Mouse (Mus musculus): ENCODE results near the gene Clca2. TPM values are rescaled to one million over a fixed set of nuclear protein-coding genes. Genes with fewer than 3 reads are reported as not detected.
"Not testable (repeated sequence)": the region's sequence is repeated elsewhere in the genome, so short reads cannot be mapped to it uniquely, and the experiment has no call there.

Clca2 gene
- polyA plus RNA-seq, 1 experiment from 2014 or later = not detected

DNA sequence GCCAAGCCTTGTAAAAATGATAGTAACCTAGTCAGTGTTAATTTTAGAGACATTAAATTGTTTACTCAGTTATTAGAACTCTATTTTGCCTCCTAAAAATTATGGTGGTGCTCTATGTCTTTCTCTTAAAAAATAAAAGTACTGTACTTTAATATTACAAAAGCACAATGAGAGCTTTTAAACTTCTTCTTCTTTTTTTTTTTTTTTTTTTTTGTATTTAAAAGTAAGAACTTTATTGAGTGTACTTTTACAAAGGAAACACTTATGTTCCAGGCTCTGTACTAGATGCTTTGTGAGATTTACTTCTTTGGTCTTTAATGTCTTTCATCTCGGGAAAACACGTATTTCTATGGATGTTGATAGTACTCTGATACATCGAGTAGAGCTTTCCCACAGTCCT is 44.1 kb downstream of the Clca2 start:
- not testable (repeated sequence) for H3K4me2 ChIP-seq (ENCODE audit: low read length); H3K4me3 ChIP-seq (ENCODE audit: low read length); H3K9me3 ChIP-seq (ENCODE audit: control insufficient read depth, low read length); ATAC-seq; H3K9ac ChIP-seq (ENCODE audit: low read depth, low read length); H3K27me3 ChIP-seq (replicated peaks; ENCODE audit: control insufficient read depth, insufficient read depth, low read length); H3K4me1 ChIP-seq (ENCODE audit: control insufficient read depth, insufficient read depth, low read depth, low read length); H3K27ac ChIP-seq (ENCODE audit: low read depth, low read length); H3K36me3 ChIP-seq (ENCODE audit: control insufficient read depth, insufficient read depth, low read length)
- WGBS = 88% methylated on average over 3 of the region's 3 CpGs

- WGBS = 87% methylated on average over 3 of the region's 3 CpGs
- no peaks in the 10 kb centered on the region for H3K27me3 ChIP-seq (replicated peaks; ENCODE audit: control insufficient read depth, insufficient read depth, low read length)
- H3K36me3 ChIP-seq (ENCODE audit: control insufficient read depth, insufficient read depth, low read length) = no peaks in the 10 kb centered on the region
- H3K4me2 ChIP-seq (ENCODE audit: low read length) = no peak overlapping the region
- H3K27ac ChIP-seq (ENCODE audit: low read depth, low read length) = no peak overlapping the region
- H3K9ac ChIP-seq (ENCODE audit: low read depth, low read length) = no peak overlapping the region
- H3K4me1 ChIP-seq (ENCODE audit: control insufficient read depth, insufficient read depth, low read depth, low read length) = no peaks in the 10 kb centered on the region
- H3K9me3 ChIP-seq (ENCODE audit: control insufficient read depth, low read length) = no peaks in the 10 kb centered on the region
- no peak overlapping the region for H3K4me3 ChIP-seq (ENCODE audit: low read length)
- ATAC-seq = no peak
Observed at GRCm38 (mm10) chr3:145049820-145050219, 49.4 kb downstream of the Clca2 start.

DNA sequence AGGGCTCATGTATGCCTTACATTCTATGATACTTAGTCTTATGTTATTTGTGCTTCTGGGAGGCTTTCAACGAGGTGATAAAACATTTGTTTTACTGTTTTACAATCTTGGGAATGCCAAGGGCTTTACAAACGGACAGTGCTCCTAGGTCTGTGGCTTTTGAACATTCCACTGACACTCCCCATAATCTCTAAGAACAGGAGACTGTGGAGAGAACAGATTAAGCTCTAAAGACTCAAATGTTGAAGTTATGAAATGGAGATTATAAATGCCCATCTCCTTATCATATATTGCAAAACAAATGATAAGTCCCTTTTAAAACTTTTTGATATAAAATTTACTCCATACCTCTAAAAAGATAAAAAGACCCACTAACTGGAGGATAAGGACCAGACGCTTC is 60.4 kb downstream of the Clca2 start:
- Histone ChIP-seq H3K4me1 (ENCODE audit: control insufficient read depth, insufficient read depth, low read depth, low read length) (no peaks in the 10 kb centered on the region), H3K4me3 (ENCODE audit: low read length) (no peak overlapping the region), H3K4me2 (ENCODE audit: low read length) (no peak overlapping the region), H3K9ac (ENCODE audit: low read depth, low read length) (no peak overlapping the region), H3K27ac (ENCODE audit: low read depth, low read length) (no peak overlapping the region), H3K9me3 (ENCODE audit: control insufficient read depth, low read length) (no peaks in the 10 kb centered on the region), H3K36me3 (ENCODE audit: control insufficient read depth, insufficient read depth, low read length) (no peaks in the 10 kb centered on the region), H3K27me3 (replicated peaks; ENCODE audit: control insufficient read depth, insufficient read depth, low read length) (no peaks in the 10 kb centered on the region)
- no peak for ATAC-seq
- WGBS = 75% methylated on average over 3 of the region's 3 CpGs

DNA sequence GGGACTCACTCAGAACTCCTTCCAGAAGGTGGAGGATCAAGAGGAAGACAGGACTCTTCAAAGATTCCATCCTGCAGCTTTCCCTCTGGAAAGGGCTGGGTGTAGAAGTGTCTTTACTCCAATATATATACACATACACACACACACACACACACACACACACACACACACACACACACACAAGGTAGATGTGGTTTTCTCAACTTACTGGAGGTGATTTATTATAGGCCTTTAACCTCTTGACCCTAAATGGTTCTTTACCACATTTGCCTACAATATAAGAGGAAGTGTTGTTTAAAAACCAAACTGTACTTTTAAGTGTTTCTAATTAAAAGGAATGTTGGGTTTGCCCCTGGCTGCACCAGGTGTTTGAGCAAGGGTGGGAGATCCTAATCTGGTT is 66.6 kb downstream of the Clca2 start, which contains the start of gene Clca1:
Gene Clca1, minus strand, starts transcription at position 101 of the 400 bp plus-strand sequence.
- Histone ChIP-seq H3K9me3 (ENCODE audit: control insufficient read depth, low read length) (no peaks in the 10 kb centered on the region), H3K36me3 (ENCODE audit: control insufficient read depth, insufficient read depth, low read length) (no peaks in the 10 kb centered on the region), H3K27ac (ENCODE audit: low read depth, low read length) (no peak within 1 kb of the TSS), H3K4me3 (ENCODE audit: low read length) (no peak within 1 kb of the TSS), H3K9ac (ENCODE audit: low read depth, low read length) (no peak within 1 kb of the TSS), H3K27me3 (replicated peaks; ENCODE audit: control insufficient read depth, insufficient read depth, low read length) (no peaks in the 10 kb centered on the region), H3K4me1 (ENCODE audit: control insufficient read depth, insufficient read depth, low read depth, low read length) (no peaks in the 10 kb centered on the region), H3K4me2 (ENCODE audit: low read length) (no peak within 1 kb of the TSS)
- ATAC-seq = no peak

DNA sequence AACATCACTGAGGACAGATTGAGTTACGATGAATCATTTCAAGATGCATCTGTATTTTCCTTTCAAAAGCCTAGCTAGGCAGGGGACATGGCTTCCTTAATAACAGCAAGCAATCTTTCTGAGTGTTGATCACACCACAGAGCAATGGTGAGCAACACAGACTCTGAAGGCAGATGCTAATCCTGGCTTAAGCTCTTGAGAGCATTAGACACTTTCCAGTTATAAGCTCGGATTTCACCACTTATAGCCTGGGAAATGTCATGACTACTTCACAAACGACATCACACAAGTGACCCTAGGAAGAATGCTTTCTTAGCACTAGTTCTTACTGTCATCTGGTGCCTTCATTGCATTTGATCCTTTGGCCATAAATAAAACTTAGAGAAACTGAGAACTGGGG is 71.2 kb downstream of the Clca2 start:
- Histone ChIP-seq H3K9me3 (ENCODE audit: control insufficient read depth, low read length) (no peaks in the 10 kb centered on the region), H3K4me1 (ENCODE audit: control insufficient read depth, insufficient read depth, low read depth, low read length) (no peaks in the 10 kb centered on the region), H3K27ac (ENCODE audit: low read depth, low read length) (no peak overlapping the region), H3K4me2 (ENCODE audit: low read length) (no peak overlapping the region), H3K36me3 (ENCODE audit: control insufficient read depth, insufficient read depth, low read length) (no peaks in the 10 kb centered on the region), H3K9ac (ENCODE audit: low read depth, low read length) (no peak overlapping the region), H3K4me3 (ENCODE audit: low read length) (no peak overlapping the region), H3K27me3 (replicated peaks; ENCODE audit: control insufficient read depth, insufficient read depth, low read length) (no peaks in the 10 kb centered on the region)
- WGBS = 86% methylated on average over 3 of the region's 3 CpGs
- ATAC-seq = no peak

GRCm38 (mm10) chr3:145026750-145027149 is 72.5 kb downstream of the Clca2 start:
- Histone ChIP-seq H3K9ac (ENCODE audit: low read depth, low read length) (no peak overlapping the region), H3K27me3 (replicated peaks; ENCODE audit: control insufficient read depth, insufficient read depth, low read length) (no peaks in the 10 kb centered on the region), H3K27ac (ENCODE audit: low read depth, low read length) (no peak overlapping the region), H3K4me1 (ENCODE audit: control insufficient read depth, insufficient read depth, low read depth, low read length) (no peaks in the 10 kb centered on the region), H3K4me2 (ENCODE audit: low read length) (no peak overlapping the region), H3K4me3 (ENCODE audit: low read length) (no peak overlapping the region), H3K9me3 (ENCODE audit: control insufficient read depth, low read length) (no peaks in the 10 kb centered on the region), H3K36me3 (ENCODE audit: control insufficient read depth, insufficient read depth, low read length) (no peaks in the 10 kb centered on the region)
- WGBS = 25% methylated on average over 3 of the region's 3 CpGs
- no peak for ATAC-seq

Other genes with a start within 250 kb of the Clca2 start
- gene Clca4b, start 166.9 kb downstream of the Clca2 start, polyA plus RNA-seq (2015; fragmentation: Nextera tagmentation; extraction: Ambion mirVana) = not detected in 2 replicates
- not detected in 2 replicates for gene Clca4a, start 124.4 kb downstream of the Clca2 start, polyA plus RNA-seq (2015; fragmentation: Nextera tagmentation; extraction: Ambion mirVana)
- not detected in 2 replicates for gene Clca1, start 66.7 kb downstream of the Clca2 start, polyA plus RNA-seq (2015; fragmentation: Nextera tagmentation; extraction: Ambion mirVana)
- 10.5 TPM in 2 replicates for gene Odf2l, start 19.1 kb upstream of the Clca2 start, polyA plus RNA-seq (2015; fragmentation: Nextera tagmentation; extraction: Ambion mirVana)
- gene Col24a1, start 193.0 kb upstream of the Clca2 start, polyA plus RNA-seq (2015; fragmentation: Nextera tagmentation; extraction: Ambion mirVana) = 1.1 and 1.6 TPM in 2 replicates

Data from hindbrain, embryonic 16.5 days (tissue).